Mouse (Mus musculus): Measurements from ENCODE around the gene Rpusd4. TPM values are rescaled to one million over a fixed set of nuclear protein-coding genes. Genes with fewer than 3 reads are reported as not detected.

Rpusd4 gene
- total RNA-seq, 1 experiment: 28.8 TPM

GRCm38 (mm10) chr9:35286351-35286750 is 18.7 kb downstream of the Rpusd4 start:
- Histone ChIP-seq H3K4me1 (ENCODE audit: control insufficient read depth in 2 of 2, insufficient read depth in 2 of 2, low read length in 2 of 2, poor library complexity in 1 of 2) (no peaks in the 10 kb centered on the region), H3K9ac (ENCODE audit: insufficient read depth, low read depth, low read length, poor library complexity, severe bottlenecking) (no peak overlapping the region), H3K27ac (ENCODE audit: insufficient read depth, low read depth, low read length, poor library complexity, severe bottlenecking) (no peak overlapping the region), H3K4me3 (ENCODE audit: insufficient read depth in 1 of 2, low read depth in 1 of 2, low read length in 2 of 2, poor library complexity in 1 of 2, severe bottlenecking in 1 of 2) (no peak overlapping the region), H3K36me3 (ENCODE audit: control insufficient read depth, insufficient read depth, low read length, poor library complexity, severe bottlenecking) (no peaks in the 10 kb centered on the region), H3K9me3 (ENCODE audit: control insufficient read depth, insufficient read depth, low read depth, low read length) (no peaks in the 10 kb centered on the region)
- TF ChIP-seq HCFC1 (IDR thresholded peaks at IDR 0.05; ENCODE audit: borderline replicate concordance, insufficient read depth, low read length): no peak
- no peak for TF ChIP-seq ZNF384 (IDR thresholded peaks at IDR 0.05; ENCODE audit: low read depth, low read length)
- no peak for TF ChIP-seq ZC3H11A (IDR thresholded peaks at IDR 0.05; ENCODE audit: borderline replicate concordance, low read depth, low read length)
- TF ChIP-seq MAFK (IDR thresholded peaks at IDR 0.05; ENCODE audit: insufficient read depth, low read depth, low read length): no peak
- TF ChIP-seq CHD2 (IDR thresholded peaks at IDR 0.05; ENCODE audit: low read depth, low read length): no peak
- no peak for DNase-seq (ENCODE audit: low read depth, low spot score)
- in situ Hi-C loops (cut with MboI; ENCODE audit: low sequenced_read_pairs in 2 of 2, unreplicated experiment in 2 of 2): loop anchor here in 1 of 2 experiments (10.0 kb wide), 1 partner anchor 248 kb away; no protein-coding TSS in a partner anchor

- TF ChIP-seq CHD2 (IDR thresholded peaks at IDR 0.05; ENCODE audit: low read depth, low read length) (no peak), ZC3H11A (IDR thresholded peaks at IDR 0.05; ENCODE audit: borderline replicate concordance, low read depth, low read length) (no peak), MAFK (IDR thresholded peaks at IDR 0.05; ENCODE audit: insufficient read depth, low read depth, low read length) (no peak), ZNF384 (IDR thresholded peaks at IDR 0.05; ENCODE audit: low read depth, low read length) (no peak), HCFC1 (IDR thresholded peaks at IDR 0.05; ENCODE audit: borderline replicate concordance, insufficient read depth, low read length) (no peak)
- in situ Hi-C loops (cut with MboI; ENCODE audit: low sequenced_read_pairs in 2 of 2, unreplicated experiment in 2 of 2): loop anchor here in 1 of 2 experiments (10.0 kb wide), 1 partner anchor 245 kb away; no protein-coding TSS in a partner anchor
- H3K9ac ChIP-seq (ENCODE audit: insufficient read depth, low read depth, low read length, poor library complexity, severe bottlenecking): no peak overlapping the region
- no peak overlapping the region for H3K27ac ChIP-seq (ENCODE audit: insufficient read depth, low read depth, low read length, poor library complexity, severe bottlenecking)
- no peaks in the 10 kb centered on the region for H3K9me3 ChIP-seq (ENCODE audit: control insufficient read depth, insufficient read depth, low read depth, low read length)
- H3K4me3 ChIP-seq (ENCODE audit: insufficient read depth in 1 of 2, low read depth in 1 of 2, low read length in 2 of 2, poor library complexity in 1 of 2, severe bottlenecking in 1 of 2): no peak overlapping the region
- DNase-seq (ENCODE audit: low read depth, low spot score): no peak
- no peaks in the 10 kb centered on the region for H3K4me1 ChIP-seq (ENCODE audit: control insufficient read depth in 2 of 2, insufficient read depth in 2 of 2, low read length in 2 of 2, poor library complexity in 1 of 2)
- H3K36me3 ChIP-seq (ENCODE audit: control insufficient read depth, insufficient read depth, low read length, poor library complexity, severe bottlenecking): no peaks in the 10 kb centered on the region
Measured at GRCm38 (mm10) chr9:35289992-35290391, 22.3 kb downstream of the Rpusd4 start.

GRCm38 (mm10) chr9:35290417-35290816 is 22.8 kb downstream of the Rpusd4 start:
- no peaks in the 10 kb centered on the region for H3K4me1 ChIP-seq (ENCODE audit: control insufficient read depth in 2 of 2, insufficient read depth in 2 of 2, low read length in 2 of 2, poor library complexity in 1 of 2)
- no peak for DNase-seq (ENCODE audit: low read depth, low spot score)
- no peaks in the 10 kb centered on the region for H3K9me3 ChIP-seq (ENCODE audit: control insufficient read depth, insufficient read depth, low read depth, low read length)
- in situ Hi-C loops (cut with MboI; ENCODE audit: low sequenced_read_pairs in 2 of 2, unreplicated experiment in 2 of 2): no loop called here
- no peak overlapping the region for H3K9ac ChIP-seq (ENCODE audit: insufficient read depth, low read depth, low read length, poor library complexity, severe bottlenecking)
- no peak overlapping the region for H3K4me3 ChIP-seq (ENCODE audit: insufficient read depth in 1 of 2, low read depth in 1 of 2, low read length in 2 of 2, poor library complexity in 1 of 2, severe bottlenecking in 1 of 2)
- TF ChIP-seq CHD2 (IDR thresholded peaks at IDR 0.05; ENCODE audit: low read depth, low read length) (no peak), ZC3H11A (IDR thresholded peaks at IDR 0.05; ENCODE audit: borderline replicate concordance, low read depth, low read length) (no peak), ZNF384 (IDR thresholded peaks at IDR 0.05; ENCODE audit: low read depth, low read length) (no peak), MAFK (IDR thresholded peaks at IDR 0.05; ENCODE audit: insufficient read depth, low read depth, low read length) (no peak), HCFC1 (IDR thresholded peaks at IDR 0.05; ENCODE audit: borderline replicate concordance, insufficient read depth, low read length) (no peak)
- H3K36me3 ChIP-seq (ENCODE audit: control insufficient read depth, insufficient read depth, low read length, poor library complexity, severe bottlenecking): no peaks in the 10 kb centered on the region
- no peak overlapping the region for H3K27ac ChIP-seq (ENCODE audit: insufficient read depth, low read depth, low read length, poor library complexity, severe bottlenecking)

- TF ChIP-seq ZC3H11A (IDR thresholded peaks at IDR 0.05; ENCODE audit: borderline replicate concordance, low read depth, low read length) (no peak), MAFK (IDR thresholded peaks at IDR 0.05; ENCODE audit: insufficient read depth, low read depth, low read length) (no peak), CHD2 (IDR thresholded peaks at IDR 0.05; ENCODE audit: low read depth, low read length) (no peak), HCFC1 (IDR thresholded peaks at IDR 0.05; ENCODE audit: borderline replicate concordance, insufficient read depth, low read length) (no peak), ZNF384 (IDR thresholded peaks at IDR 0.05; ENCODE audit: low read depth, low read length) (no peak)
- DNase-seq (ENCODE audit: low read depth, low spot score): no peak
- in situ Hi-C loops (cut with MboI; ENCODE audit: low sequenced_read_pairs in 2 of 2, unreplicated experiment in 2 of 2): no loop called here
- H3K9ac ChIP-seq (ENCODE audit: insufficient read depth, low read depth, low read length, poor library complexity, severe bottlenecking): no peak overlapping the region
- no peak overlapping the region for H3K27ac ChIP-seq (ENCODE audit: insufficient read depth, low read depth, low read length, poor library complexity, severe bottlenecking)
- H3K9me3 ChIP-seq (ENCODE audit: control insufficient read depth, insufficient read depth, low read depth, low read length): no peaks in the 10 kb centered on the region
- H3K4me3 ChIP-seq (ENCODE audit: insufficient read depth in 1 of 2, low read depth in 1 of 2, low read length in 2 of 2, poor library complexity in 1 of 2, severe bottlenecking in 1 of 2): no peak overlapping the region
- no peaks in the 10 kb centered on the region for H3K4me1 ChIP-seq (ENCODE audit: control insufficient read depth in 2 of 2, insufficient read depth in 2 of 2, low read length in 2 of 2, poor library complexity in 1 of 2)
- no peaks in the 10 kb centered on the region for H3K36me3 ChIP-seq (ENCODE audit: control insufficient read depth, insufficient read depth, low read length, poor library complexity, severe bottlenecking)
Measured at GRCm38 (mm10) chr9:35290916-35291315, 23.3 kb downstream of the Rpusd4 start.

- no peak overlapping the region for H3K27ac ChIP-seq (ENCODE audit: insufficient read depth, low read depth, low read length, poor library complexity, severe bottlenecking)
- H3K9ac ChIP-seq (ENCODE audit: insufficient read depth, low read depth, low read length, poor library complexity, severe bottlenecking): no peak overlapping the region
- DNase-seq (ENCODE audit: low read depth, low spot score): no peak
- H3K4me1 ChIP-seq (ENCODE audit: control insufficient read depth in 2 of 2, insufficient read depth in 2 of 2, low read length in 2 of 2, poor library complexity in 1 of 2): no peaks in the 10 kb centered on the region
- in situ Hi-C loops (cut with MboI; ENCODE audit: low sequenced_read_pairs in 2 of 2, unreplicated experiment in 2 of 2): no loop called here
- no peak for TF ChIP-seq ZNF384 (IDR thresholded peaks at IDR 0.05; ENCODE audit: low read depth, low read length)
- no peak for TF ChIP-seq ZC3H11A (IDR thresholded peaks at IDR 0.05; ENCODE audit: borderline replicate concordance, low read depth, low read length)
- no peak for TF ChIP-seq MAFK (IDR thresholded peaks at IDR 0.05; ENCODE audit: insufficient read depth, low read depth, low read length)
- TF ChIP-seq CHD2 (IDR thresholded peaks at IDR 0.05; ENCODE audit: low read depth, low read length): no peak
- TF ChIP-seq HCFC1 (IDR thresholded peaks at IDR 0.05; ENCODE audit: borderline replicate concordance, insufficient read depth, low read length): no peak
- no peaks in the 10 kb centered on the region for H3K9me3 ChIP-seq (ENCODE audit: control insufficient read depth, insufficient read depth, low read depth, low read length)
- no peak overlapping the region for H3K4me3 ChIP-seq (ENCODE audit: insufficient read depth in 1 of 2, low read depth in 1 of 2, low read length in 2 of 2, poor library complexity in 1 of 2, severe bottlenecking in 1 of 2)
- H3K36me3 ChIP-seq (ENCODE audit: control insufficient read depth, insufficient read depth, low read length, poor library complexity, severe bottlenecking): no peaks in the 10 kb centered on the region
Measured at GRCm38 (mm10) chr9:35293465-35293864, 25.8 kb downstream of the Rpusd4 start.
